Mouse (Mus musculus) cerebellum, adult (tissue): Measurements from ENCODE around the gene Gh.
A peak's percentile ranks its signal among the peaks of the same experiment; 100 is the strongest.

Source experiments
- ATAC-seq: cut with Nextera tagmentation; 2 replicates; pipeline ENCODE4 v1.9.2; 2017; ENCODE audit warnings: mild to moderate bottlenecking, moderate library complexity, mixed read lengths; ENCODE audit not compliant: insufficient number of reproducible peaks, low FRiP score, low TSS enrichment

Gh gene

DNA sequence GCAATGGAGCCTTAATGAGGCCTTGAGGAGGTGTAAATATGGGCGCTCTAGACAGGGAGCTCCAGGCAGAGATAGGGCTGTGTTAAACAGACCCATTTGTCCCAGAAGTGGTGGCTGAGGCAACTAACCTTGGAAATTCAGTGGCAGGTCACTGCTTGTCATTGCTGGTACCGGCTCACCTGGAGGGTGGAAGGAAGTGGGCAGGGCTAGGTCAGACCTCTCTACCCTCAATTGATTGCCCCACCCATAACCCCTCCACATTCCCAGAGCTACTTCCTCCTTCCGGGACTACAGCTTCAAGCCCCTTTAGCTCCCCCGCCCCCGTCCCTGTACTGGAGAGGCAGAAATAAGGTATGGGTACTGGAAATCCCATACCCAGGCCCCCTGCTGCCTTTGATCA is 11.9 kb upstream of the Gh start:
- ATAC-seq: no peak

DNA sequence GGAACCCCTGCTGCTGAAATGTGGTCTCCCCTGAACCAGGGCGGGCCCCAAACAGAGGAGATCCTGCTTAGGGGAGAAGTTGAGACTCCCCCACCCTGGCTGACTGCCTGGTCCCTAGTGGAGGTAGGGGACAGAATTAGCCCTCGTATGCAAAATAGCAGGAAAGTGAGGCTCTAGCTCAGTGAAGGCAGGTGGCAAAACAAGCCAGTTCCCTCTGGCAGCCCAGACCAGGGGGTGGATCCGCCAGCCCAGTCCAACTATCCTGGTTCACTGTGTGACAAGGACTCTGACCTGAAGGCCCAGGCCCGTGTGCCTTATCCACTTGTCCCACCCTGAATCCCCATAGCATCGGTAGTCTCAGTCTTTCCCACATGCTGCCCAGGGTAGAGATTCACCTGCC is 8.5 kb upstream of the Gh start:
- ATAC-seq: no peak

DNA sequence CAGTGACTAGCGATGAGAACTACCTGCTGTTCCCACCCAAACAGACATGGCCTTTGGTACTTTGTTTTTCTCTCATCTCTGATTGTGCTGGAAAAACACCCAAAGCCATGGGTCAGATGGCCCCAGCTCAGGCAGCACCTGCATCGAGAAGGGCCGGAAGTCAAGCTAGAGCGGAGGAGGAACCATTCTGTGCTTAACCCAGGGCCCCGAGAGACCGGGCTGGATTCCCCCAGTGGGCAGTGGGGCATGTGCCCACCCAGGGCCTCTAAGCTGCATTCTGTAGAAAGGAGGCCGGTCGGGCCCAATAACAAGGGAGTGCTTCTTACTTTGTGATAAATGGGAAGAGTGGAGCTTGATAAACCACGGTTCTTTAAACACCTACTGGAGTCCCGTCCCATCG is 6.5 kb upstream of the Gh start:
- no peak for ATAC-seq

GRCm38 (mm10) chr11:106307432-106307831 is 5.8 kb upstream of the Gh start:
- ATAC-seq: no peak

- no peak for ATAC-seq
Observed at GRCm38 (mm10) chr11:106306758-106307157, 5.1 kb upstream of the Gh start.

GRCm38 (mm10) chr11:106306065-106306385 is 4.4 kb upstream of the Gh start:
- no peak for ATAC-seq

GRCm38 (mm10) chr11:106305348-106306064 is 3.8 kb upstream of the Gh start:
- ATAC-seq: no peak

DNA sequence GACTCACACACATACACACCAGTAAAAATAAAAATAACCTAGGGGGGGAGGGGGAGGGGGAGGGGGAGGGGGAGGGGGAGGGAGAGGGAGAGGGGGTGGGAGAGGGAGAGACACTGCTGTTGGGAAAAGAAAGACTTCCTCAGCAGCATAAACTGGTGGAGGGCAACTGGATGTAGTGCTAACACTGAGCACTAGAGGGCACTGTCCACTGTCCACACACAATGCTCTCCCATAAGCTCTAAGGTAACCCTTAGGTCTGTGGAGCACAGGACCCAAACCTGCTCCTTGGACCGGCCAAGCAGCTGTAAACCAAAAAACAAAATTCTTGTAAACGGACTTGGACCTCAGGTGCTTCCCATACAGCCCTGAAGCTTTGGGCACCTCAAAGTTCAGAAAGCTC is 969 bp upstream of the Gh start:
- ATAC-seq: peak; percentile 64; the same call in 1 of the 2 replicates

- no peak for ATAC-seq
Observed at GRCm38 (mm10) chr11:106291861-106292260, 9.8 kb downstream of the Gh start.

DNA sequence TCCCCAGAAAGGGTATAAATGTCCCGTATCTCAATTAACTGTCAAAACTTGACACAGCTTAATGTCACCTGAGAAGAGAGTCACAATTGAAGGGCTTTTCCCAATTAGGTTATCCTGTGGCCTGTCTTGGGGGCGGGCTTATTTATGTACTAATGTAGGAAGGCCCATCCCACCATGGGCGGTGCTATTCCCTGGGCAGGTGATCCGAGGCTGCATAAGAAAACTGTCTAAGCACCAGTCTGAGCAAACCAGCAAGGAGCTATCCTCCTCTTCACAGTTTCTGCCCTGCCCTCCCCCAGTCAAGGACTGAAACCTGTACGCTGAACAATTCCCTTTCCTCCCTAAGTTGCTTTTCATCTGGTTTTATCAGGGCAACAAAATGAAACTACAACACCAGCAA is 11.3 kb downstream of the Gh start:
- no peak for ATAC-seq

GRCm38 (mm10) chr11:106289369-106289768 is 12.3 kb downstream of the Gh start:
- peak; percentile 58; the same call in 1 of the 2 replicates for ATAC-seq

DNA sequence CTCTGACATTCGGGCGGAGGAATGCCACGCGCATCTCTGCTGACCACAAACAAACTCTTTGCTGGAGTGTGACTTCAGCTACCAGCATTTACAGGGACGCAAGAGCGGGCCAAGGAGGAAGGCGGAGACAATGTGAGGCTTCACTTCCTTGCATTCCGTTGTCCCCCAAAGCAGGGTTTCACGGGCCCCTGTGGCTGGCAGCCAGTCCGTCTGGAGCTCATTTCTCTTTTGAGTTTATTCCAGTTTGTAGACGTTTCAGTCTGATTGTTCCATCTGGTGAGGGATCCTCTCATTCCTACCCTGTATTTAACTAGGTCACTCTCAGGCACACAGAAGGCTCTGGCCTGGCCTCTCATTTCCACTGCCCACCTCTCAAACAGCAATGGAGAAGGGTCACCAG is 14.7 kb downstream of the Gh start:
- peak; percentile 71 for ATAC-seq

DNA sequence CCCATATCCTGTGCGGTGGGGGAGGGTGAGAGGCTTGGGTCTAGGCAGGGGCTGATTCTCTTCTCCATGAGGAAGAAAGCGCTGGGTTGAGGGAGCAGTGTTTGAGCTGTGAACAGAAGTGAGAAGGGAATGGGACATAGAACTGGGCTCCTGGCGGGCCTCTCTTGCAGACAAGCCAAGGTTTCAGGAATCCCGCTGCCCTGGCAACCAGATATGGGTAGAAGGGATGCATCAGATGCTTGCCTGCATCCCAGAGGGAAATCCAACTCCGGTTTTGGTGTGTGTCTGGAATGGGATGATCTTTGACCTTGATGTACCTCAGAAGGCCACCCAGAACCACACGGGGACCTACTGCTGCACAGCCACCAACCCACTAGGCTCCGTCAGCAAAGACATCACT is 15.5 kb downstream of the Gh start:
- ATAC-seq: no peak

DNA sequence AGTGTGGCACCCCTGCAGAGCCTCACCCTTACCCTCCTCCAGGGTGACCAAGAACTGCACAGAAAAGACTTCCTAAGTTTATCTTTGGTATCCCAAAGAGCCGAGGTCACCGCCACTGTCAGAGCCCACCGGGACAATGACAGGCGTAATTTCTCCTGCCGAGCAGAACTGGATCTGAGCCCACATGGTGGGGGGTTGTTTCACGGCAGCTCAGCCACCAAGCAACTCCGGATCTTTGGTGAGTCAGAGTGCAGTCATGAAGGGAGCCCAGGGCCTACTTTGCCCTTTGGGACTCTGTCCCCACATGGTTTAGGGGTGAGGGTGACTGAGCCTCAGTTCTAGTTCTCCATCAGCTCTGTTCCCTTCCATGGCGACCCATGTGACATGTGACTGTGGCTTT is 17.5 kb downstream of the Gh start:
- ATAC-seq: no peak

GRCm38 (mm10) chr11:106283371-106283770 is 18.3 kb downstream of the Gh start:
- ATAC-seq: no peak

GRCm38 (mm10) chr11:106282452-106282851 is 19.2 kb downstream of the Gh start:
- ATAC-seq: no peak

DNA sequence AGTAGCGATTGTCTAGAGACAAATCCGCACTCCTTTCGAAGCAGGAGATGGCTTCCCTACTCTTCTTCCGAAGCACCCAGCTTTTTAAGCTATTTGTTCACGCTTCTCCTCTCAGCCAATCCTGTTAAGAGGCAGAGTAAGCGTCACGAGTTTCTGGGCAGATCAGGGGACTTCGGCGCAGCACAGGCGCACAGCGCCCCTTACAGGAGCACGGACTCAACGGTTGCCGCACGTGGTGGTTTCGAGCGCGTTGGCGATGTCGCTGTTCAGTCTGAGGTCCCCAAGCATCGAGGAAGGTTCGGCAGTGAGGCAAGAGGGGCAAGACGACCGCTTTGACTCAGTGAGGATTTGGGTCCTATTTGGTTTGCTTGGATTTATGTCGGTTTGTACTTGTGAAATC is 25.2 kb downstream of the Gh start, which contains the start of gene Tcam1:
Tcam1 (plus strand) TSS at position 219 of the 400 bp plus-strand sequence.
- peak; percentile 50 for ATAC-seq

GRCm38 (mm10) chr11:106274971-106275411 is 26.7 kb downstream of the Gh start:
- no peak for ATAC-seq

GRCm38 (mm10) chr11:106274374-106274773 is 27.3 kb downstream of the Gh start:
- no peak for ATAC-seq

- no peak for ATAC-seq
Observed at GRCm38 (mm10) chr11:106273811-106274210, 27.9 kb downstream of the Gh start.

DNA sequence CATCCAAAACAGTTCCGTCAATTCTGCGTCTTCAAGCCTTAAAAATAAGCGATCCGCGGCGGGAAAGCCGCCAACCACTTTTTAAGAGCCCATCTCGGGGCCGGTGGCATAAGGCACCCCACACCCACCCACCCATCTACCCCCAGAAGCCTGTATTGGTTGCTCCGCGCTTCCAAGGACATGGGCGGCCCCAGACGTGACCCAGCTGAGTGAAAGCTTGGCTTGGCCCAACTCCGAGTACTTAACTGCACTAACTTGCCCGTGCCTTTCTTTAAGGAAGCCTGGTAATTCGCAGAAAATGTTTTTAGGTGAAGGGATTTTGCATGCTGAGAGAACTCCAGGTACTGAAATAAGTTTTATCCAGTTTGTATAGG is 28.4 kb downstream of the Gh start:
- ATAC-seq: no peak

- peak; percentile 67 for ATAC-seq
Observed at GRCm38 (mm10) chr11:106272644-106273310, 28.9 kb downstream of the Gh start, which contains the start of gene Smarcd2. TSS of gene Smarcd2 (minus strand) at chr11:106272972.
